Mouse (Mus musculus) neural tube, embryonic 13.5 days (tissue): ENCODE results near the gene Vcl. TPM values are rescaled to one million over a fixed set of nuclear protein-coding genes. Genes with fewer than 3 reads are reported as not detected.

Source experiments
- ATAC-seq: fragments of 200-750 bp; cut with Nextera tagmentation; 2 replicates; pipeline ENCODE4 v1.8.0; 2017; ENCODE audit warnings: low read depth, mild to moderate bottlenecking, moderate TSS enrichment, moderate library complexity
- H3K27ac ChIP-seq: fragments of 300-500 bp; sonication (generic); replicated peaks from 2 replicates; pipeline ENCODE4 v1.5.1; 2015; ENCODE audit warnings: moderate library complexity, mild to moderate bottlenecking, inconsistent platforms
- H3K27me3 ChIP-seq: fragments of 300-500 bp; sonication (generic); 2 replicates; pipeline ENCODE4 v1.6.1; 2015; ENCODE audit warnings: mild to moderate bottlenecking, inconsistent platforms
- H3K36me3 ChIP-seq: fragments of 300-500 bp; sonication (generic); 2 replicates; pipeline ENCODE4 v1.6.1; 2015; ENCODE audit warnings: mild to moderate bottlenecking, inconsistent platforms
- H3K4me1 ChIP-seq: fragments of 300-500 bp; sonication (generic); replicated peaks from 2 replicates; pipeline ENCODE4 v1.6.1; 2015; ENCODE audit warnings: inconsistent platforms
- H3K4me2 ChIP-seq: fragments of 300-500 bp; sonication (generic); 2 replicates; pipeline ENCODE4 v1.6.1; 2015; ENCODE audit warnings: inconsistent platforms, mild to moderate bottlenecking, moderate library complexity
- H3K4me3 ChIP-seq: fragments of 300-500 bp; sonication (generic); 2 replicates; pipeline ENCODE4 v1.5.1; 2015; ENCODE audit warnings: mild to moderate bottlenecking, inconsistent platforms
- H3K9ac ChIP-seq: fragments of 300-500 bp; sonication (generic); 2 replicates; pipeline ENCODE4 v1.6.1; 2015; ENCODE audit warnings: moderate library complexity, mild to moderate bottlenecking, inconsistent platforms
- H3K9me3 ChIP-seq: fragments of 300-500 bp; sonication (generic); 2 replicates; pipeline ENCODE4 v1.6.1; 2016; ENCODE audit warnings: inconsistent platforms
- WGBS: fragments of 180-500 bp; shearing (Covaris S2); methylation state at CpG from one replicate; pipeline ENCODE4 v1.1.7; 2015; 5-methylcytosine and 5-hydroxymethylcytosine counted together
- polyA plus RNA-seq: library from polyadenylated mRNA; unstranded; fragments of >200 nt; fragmentation: Nextera tagmentation; extraction: Ambion mirVana; gene quantifications from 2 replicates; pipeline ENCODE4 v1.2.1, GENCODE M21; 2015

The Vcl gene
- polyA plus RNA-seq, 1 experiment from 2014 or later, result 20.7 TPM

DNA sequence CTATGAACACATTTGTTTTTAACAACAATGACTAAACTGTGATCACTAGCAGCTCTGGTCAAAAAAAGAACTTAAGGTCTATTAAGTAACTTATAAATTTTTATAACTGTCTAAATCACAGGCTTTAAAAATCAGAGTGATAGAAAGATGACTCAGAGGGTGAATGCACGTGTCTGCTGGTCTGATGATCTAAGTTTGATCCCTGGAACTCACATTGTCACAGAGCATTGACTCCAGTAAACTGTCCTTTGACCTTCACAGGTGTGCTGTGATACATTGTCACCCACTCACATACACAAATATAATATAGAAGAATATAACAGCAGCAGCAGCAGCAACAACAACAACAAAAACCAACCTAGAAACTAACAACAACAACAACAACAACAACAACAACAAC, 62.3 kb downstream of the Vcl start:
- H3K9ac ChIP-seq, result no peak overlapping the region
- peaks cover 14% of the 10 kb centered on the region for H3K36me3 ChIP-seq
- no peak overlapping the region for H3K4me2 ChIP-seq
- no peak for ATAC-seq
- no peaks in the 10 kb centered on the region; the same call in 1 of the 2 replicates for H3K9me3 ChIP-seq
- H3K4me3 ChIP-seq, result no peak overlapping the region
- H3K27ac ChIP-seq, result no peak overlapping the region
- 86% methylated on average over 1 of the region's 1 CpGs for WGBS
- H3K27me3 ChIP-seq, result no peaks in the 10 kb centered on the region
- H3K4me1 ChIP-seq, result no peaks in the 10 kb centered on the region

DNA sequence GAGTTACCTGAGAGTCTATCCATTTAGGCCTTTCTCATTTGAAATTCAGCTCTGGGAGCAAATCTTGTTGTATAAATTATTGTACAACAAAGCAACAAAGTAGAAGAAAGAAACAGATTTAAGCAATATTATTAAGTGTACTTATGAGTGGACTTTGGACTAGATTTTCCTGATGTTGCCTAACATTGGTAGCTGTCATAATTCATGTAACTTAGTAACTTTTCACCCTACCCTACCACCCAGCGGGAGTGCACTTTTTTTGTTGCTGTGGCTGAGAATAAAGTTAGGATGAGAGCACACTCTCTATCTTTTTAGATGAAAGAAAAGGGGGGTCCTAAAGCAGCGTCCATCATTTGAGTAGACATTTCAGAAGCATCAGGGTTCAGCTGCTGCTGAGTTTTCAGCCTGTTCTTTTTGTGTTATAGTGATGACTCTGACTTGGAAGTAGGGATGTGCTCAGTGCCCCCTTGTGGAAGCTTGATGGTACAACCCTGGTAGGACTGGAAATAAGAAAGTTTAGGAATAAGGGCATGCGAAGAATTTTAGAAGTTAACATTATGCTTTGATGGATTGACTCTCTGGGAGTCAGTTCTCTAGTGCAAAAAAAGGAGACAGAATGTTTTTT, 64.0 kb downstream of the Vcl start:
- Histone ChIP-seq H3K9me3 (no peaks in the 10 kb centered on the region; the same call in 1 of the 2 replicates), H3K36me3 (peaks cover 15% of the 10 kb centered on the region; the same call in 1 of the 2 replicates), H3K27me3 (no peaks in the 10 kb centered on the region), H3K4me2 (no peak overlapping the region), H3K4me3 (no peak overlapping the region), H3K4me1 (no peaks in the 10 kb centered on the region), H3K27ac (no peak overlapping the region), H3K9ac (no peak overlapping the region)
- ATAC-seq, result no peak
- WGBS, result 54% methylated on average over 3 of the region's 3 CpGs

DNA sequence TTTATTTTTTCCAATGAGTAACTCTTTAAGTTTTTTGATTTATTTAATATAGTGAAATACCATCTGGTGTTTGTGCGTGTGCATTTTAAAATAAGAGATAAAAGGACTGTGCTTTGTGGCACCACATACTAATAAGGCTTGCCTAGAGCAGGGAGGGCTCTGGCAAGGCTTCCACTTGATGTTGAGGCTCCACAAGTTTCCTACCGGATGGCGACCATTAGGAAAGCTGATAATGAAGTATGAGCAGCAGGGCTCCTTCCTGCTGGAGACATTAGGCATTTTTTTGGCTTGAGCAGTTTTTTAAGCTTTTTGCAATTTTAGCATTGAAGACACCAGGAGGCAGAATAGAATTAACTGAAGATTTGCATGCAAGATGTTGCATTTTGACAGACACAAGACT, 65.3 kb downstream of the Vcl start:
- Histone ChIP-seq H3K4me1 (no peaks in the 10 kb centered on the region), H3K27ac (no peak overlapping the region), H3K9ac (no peak overlapping the region), H3K4me3 (no peak overlapping the region), H3K27me3 (no peaks in the 10 kb centered on the region), H3K9me3 (no peaks in the 10 kb centered on the region; the same call in 1 of the 2 replicates), H3K4me2 (no peak overlapping the region), H3K36me3 (peaks cover 15% of the 10 kb centered on the region; the same call in 1 of the 2 replicates)
- whole genome bisulfite sequencing, result 81% methylated on average over 3 of the region's 3 CpGs
- ATAC-seq, result no peak

DNA sequence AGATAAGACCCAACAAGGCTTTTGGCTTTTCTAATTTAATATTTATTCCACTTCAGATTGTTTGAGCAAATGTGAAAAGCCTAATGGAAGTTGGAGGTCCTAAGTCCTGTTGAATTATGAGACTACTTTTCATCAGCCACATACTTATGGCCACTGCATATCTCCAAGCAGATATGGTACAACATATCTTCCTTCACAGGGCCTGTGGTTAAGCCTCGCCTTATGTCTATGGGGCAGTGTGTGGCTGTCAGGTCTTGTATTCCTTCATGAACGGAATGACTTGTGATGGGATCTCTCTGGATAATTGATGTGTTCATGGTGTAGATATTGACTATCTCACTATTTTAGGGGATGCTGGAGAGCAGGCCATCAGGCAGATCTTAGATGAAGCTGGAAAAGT, 66.3 kb downstream of the Vcl start:
- ATAC-seq, result no peak
- Histone ChIP-seq H3K27me3 (no peaks in the 10 kb centered on the region), H3K4me3 (no peak overlapping the region), H3K9me3 (no peaks in the 10 kb centered on the region; the same call in 1 of the 2 replicates), H3K9ac (no peak overlapping the region), H3K27ac (no peak overlapping the region), H3K4me2 (no peak overlapping the region), H3K36me3 (peaks cover 15% of the 10 kb centered on the region; the same call in 1 of the 2 replicates), H3K4me1 (no peaks in the 10 kb centered on the region)
- 96% methylated on average over 2 of the region's 2 CpGs for WGBS

DNA sequence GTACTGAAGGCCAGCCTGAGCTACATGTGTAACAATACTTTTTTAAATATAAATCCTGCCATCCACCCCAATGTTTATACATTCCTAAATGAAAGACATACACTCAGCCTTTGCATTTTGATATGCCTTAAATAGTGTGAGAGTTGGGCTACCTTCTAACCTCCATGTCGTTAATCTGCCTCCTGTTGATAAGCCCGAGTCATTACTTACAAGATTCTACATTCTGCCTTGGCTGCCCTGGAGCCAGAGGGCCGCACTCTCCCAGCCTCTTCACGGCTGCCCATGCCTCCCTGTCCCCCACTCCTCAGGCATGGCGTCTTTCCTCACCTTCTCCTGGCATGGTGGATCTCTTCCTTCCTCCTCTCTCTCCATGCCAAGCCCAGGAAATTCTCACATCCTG, 67.2 kb downstream of the Vcl start:
- ATAC-seq, result no peak
- 72% methylated on average over 5 of the region's 5 CpGs for WGBS
- H3K27me3 ChIP-seq, result no peaks in the 10 kb centered on the region

DNA sequence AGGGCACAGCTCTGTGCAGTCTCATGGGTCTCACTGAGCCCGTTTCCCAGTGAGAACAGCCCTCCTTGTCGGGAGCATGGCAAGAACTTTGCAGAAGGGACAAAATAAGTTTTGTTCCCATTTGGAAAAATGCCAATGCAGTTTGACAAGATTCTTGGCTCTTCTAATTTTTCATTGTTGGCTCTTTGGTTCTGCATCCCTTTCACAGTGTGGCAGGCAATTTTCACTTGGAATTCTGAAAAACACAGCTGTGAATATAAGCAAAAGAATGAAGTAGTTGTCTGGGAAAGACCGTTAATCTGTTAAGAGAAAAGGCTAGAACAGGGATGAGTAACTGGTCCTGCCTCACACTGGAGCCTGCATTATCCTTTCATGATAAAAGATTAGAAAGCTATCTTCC, 68.3 kb downstream of the Vcl start:
- Histone ChIP-seq H3K36me3 (peaks cover 12% of the 10 kb centered on the region; the same call in 1 of the 2 replicates), H3K27me3 (no peaks in the 10 kb centered on the region), H3K9ac (no peak overlapping the region), H3K4me2 (no peak overlapping the region), H3K9me3 (no peaks in the 10 kb centered on the region), H3K4me1 (no peaks in the 10 kb centered on the region), H3K4me3 (no peak overlapping the region), H3K27ac (peak overlapping the region; percentile 38; the same call in 1 of the 2 replicates)
- ATAC-seq, result no peak
- 41% methylated on average over 3 of the region's 3 CpGs for WGBS

More for the DNA sequence above, 67.2 kb downstream of the Vcl start:
- Histone ChIP-seq H3K4me3 (no peak overlapping the region), H3K36me3 (peaks cover 19% of the 10 kb centered on the region; the same call in 1 of the 2 replicates), H3K4me1 (no peaks in the 10 kb centered on the region), H3K9me3 (no peaks in the 10 kb centered on the region; the same call in 1 of the 2 replicates), H3K4me2 (no peak overlapping the region), H3K27ac (no peak overlapping the region), H3K9ac (no peak overlapping the region)

DNA sequence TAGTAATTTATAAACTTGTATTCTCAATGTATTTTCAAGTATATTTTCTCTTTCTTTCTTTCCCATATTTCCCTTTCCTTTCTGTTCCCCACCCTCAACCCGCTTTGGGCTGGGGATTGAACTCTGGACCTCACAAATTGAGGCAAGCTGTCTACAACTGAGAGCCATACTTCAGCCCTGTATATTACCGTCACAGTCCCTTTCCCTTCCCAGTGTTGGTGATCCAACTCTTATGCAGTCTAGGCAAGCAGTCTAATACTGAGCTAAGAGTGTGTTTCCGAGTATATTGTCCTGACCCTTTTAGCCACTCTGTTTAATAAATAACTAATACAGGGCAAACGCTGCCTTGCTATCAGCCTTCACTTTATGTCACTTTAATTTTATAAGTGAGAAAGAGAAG, 70.4 kb downstream of the Vcl start:
- no peak for ATAC-seq
- no peaks in the 10 kb centered on the region for H3K9me3 ChIP-seq
- peaks cover 18% of the 10 kb centered on the region; the same call in 1 of the 2 replicates for H3K36me3 ChIP-seq
- no peak overlapping the region for H3K27ac ChIP-seq
- no peaks in the 10 kb centered on the region for H3K4me1 ChIP-seq
- H3K4me2 ChIP-seq, result no peak overlapping the region
- no peak overlapping the region for H3K4me3 ChIP-seq
- no peak overlapping the region for H3K9ac ChIP-seq
- H3K27me3 ChIP-seq, result no peaks in the 10 kb centered on the region
- 94% methylated on average over 4 of the region's 4 CpGs for WGBS

DNA sequence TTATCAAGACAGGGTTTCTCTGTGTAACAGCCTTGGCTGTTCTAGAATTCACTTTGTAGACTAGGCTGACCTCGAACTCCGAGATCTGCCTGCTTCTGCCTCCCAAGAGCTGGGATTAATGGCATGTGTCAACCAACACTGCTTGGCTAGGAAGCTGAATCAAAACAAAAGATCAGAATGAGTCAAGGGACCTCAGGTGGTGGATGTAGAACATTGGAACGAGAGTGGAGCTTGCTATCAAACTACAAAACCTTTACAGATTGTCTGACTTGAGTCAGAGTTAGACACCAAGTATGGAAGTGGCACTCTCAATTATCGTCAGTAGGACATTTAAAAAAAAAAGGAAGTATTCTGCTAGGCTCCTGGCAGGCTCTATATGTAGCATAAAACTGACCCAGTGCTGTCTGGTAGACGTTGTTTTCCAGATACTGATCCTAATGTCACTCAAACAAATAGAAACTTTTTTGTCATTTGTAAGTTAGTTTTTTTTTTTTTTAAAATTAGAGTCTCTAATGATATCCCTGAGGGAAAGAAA, 84.7 kb downstream of the Vcl start:
- Histone ChIP-seq H3K4me1 (no peaks in the 10 kb centered on the region), H3K27me3 (no peaks in the 10 kb centered on the region), H3K9me3 (no peaks in the 10 kb centered on the region), H3K9ac (no peak overlapping the region), H3K36me3 (peaks cover 37% of the 10 kb centered on the region), H3K4me3 (no peak overlapping the region), H3K4me2 (no peak overlapping the region), H3K27ac (no peak overlapping the region)
- ATAC-seq, result no peak
- WGBS, result 84% methylated on average over 5 of the region's 5 CpGs

DNA sequence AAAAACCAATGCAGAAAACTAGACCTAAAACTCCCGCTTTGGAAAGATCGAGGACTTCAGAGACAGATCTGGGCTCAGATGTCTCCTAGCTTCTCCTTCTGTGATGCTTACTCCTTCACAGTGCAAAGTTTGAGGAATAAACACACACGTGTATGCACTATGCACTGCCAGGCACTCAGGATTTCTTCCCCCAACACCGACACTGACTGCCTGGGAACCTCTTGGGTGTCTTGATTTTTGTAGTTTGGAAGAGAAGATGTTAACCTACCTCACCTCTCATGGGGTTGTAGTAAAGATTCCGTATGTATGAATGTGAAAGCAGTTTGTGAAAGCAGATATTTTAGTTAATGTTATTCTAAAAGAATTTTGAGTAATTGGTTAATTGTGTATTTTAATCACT, 88.7 kb downstream of the Vcl start:
- Histone ChIP-seq H3K27ac (no peak overlapping the region), H3K4me2 (no peak overlapping the region), H3K9me3 (no peaks in the 10 kb centered on the region), H3K27me3 (no peaks in the 10 kb centered on the region), H3K9ac (no peak overlapping the region), H3K36me3 (peaks cover 50% of the 10 kb centered on the region), H3K4me1 (no peaks in the 10 kb centered on the region), H3K4me3 (no peak overlapping the region)
- 91% methylated on average over 5 of the region's 5 CpGs for WGBS
- ATAC-seq, result no peak

DNA sequence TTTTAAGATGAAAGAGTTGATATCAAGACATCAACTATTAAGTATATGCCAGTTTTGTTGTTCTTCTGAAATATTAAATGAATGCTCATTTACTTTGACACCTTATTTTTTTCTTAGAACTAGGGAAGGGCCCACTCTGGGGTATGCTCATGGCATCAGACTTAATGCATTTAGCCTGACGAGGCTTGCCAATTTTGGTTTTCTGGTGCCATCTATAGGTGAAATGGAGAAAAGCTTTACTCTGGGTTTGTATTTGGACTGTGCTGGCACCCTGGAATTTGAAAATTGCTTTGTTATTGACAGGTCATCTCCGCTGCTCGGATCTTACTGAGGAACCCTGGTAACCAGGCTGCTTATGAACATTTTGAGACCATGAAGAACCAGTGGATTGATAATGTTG, 89.8 kb downstream of the Vcl start:
- H3K4me3 ChIP-seq, result no peak overlapping the region
- H3K27ac ChIP-seq, result no peak overlapping the region
- no peaks in the 10 kb centered on the region for H3K4me1 ChIP-seq
- no peak overlapping the region for H3K9ac ChIP-seq
- H3K36me3 ChIP-seq, result peaks cover 56% of the 10 kb centered on the region
- H3K4me2 ChIP-seq, result no peak overlapping the region
- no peaks in the 10 kb centered on the region for H3K9me3 ChIP-seq
- whole genome bisulfite sequencing, result 53% methylated on average over 3 of the region's 3 CpGs
- no peaks in the 10 kb centered on the region for H3K27me3 ChIP-seq
- peak; percentile 47; the same call in 1 of the 2 replicates for ATAC-seq

DNA sequence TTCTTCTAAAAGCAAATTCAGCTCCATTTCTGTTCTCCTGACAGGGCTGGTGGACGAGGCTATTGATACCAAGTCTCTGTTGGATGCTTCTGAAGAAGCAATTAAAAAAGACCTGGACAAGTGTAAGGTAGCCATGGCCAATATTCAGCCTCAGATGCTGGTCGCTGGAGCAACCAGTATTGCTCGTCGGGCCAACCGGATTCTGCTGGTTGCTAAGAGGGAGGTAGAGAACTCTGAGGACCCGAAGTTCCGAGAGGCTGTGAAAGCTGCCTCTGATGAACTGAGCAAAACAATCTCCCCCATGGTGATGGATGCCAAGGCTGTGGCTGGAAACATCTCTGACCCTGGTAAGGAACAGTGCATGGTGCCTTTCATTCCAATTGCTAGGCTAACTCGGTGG, 91.2 kb downstream of the Vcl start:
- H3K36me3 ChIP-seq, result peaks cover 62% of the 10 kb centered on the region
- no peak overlapping the region for H3K4me2 ChIP-seq
- no peak overlapping the region for H3K27ac ChIP-seq
- H3K4me3 ChIP-seq, result no peak overlapping the region
- ATAC-seq, result no peak
- WGBS, result 86% methylated on average over 8 of the region's 8 CpGs
- no peak overlapping the region for H3K9ac ChIP-seq
- no peaks in the 10 kb centered on the region for H3K27me3 ChIP-seq
- H3K4me1 ChIP-seq, result no peaks in the 10 kb centered on the region
- H3K9me3 ChIP-seq, result no peaks in the 10 kb centered on the region

DNA sequence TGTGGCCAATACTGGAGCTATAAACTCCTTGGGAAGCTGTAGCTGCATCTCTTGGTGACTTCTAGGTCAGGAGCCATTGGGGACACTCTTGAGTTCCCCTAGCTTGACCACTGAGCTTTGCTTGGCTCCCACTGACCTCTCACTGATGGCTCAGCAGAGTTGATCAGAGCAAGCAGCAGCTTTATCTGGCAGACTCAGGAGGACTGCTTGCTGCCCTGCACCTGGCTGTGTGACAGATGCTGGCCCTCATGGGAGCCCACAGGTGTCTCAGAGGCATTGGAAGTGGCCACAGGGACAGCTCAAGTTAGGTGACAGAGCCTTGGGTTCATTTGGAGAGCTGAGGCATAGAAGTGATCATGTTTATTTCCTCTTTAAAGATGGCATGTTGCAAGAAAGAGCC, 98.3 kb downstream of the Vcl start:
- Histone ChIP-seq H3K36me3 (peaks cover 78% of the 10 kb centered on the region), H3K4me3 (no peak overlapping the region)

More for the DNA sequence above, 98.3 kb downstream of the Vcl start:
- Histone ChIP-seq H3K4me2 (no peak overlapping the region), H3K4me1 (0 out of 2 replicates have a peak, but pooled peaks cover 5% of the 10 kb centered on the region), H3K9ac (no peak overlapping the region), H3K27me3 (no peaks in the 10 kb centered on the region), H3K27ac (no peak overlapping the region), H3K9me3 (no peaks in the 10 kb centered on the region)
- no peak for ATAC-seq
